Comparison of ENCODE assay signal across 25 mouse cellular contexts in the genomic region with DNA sequence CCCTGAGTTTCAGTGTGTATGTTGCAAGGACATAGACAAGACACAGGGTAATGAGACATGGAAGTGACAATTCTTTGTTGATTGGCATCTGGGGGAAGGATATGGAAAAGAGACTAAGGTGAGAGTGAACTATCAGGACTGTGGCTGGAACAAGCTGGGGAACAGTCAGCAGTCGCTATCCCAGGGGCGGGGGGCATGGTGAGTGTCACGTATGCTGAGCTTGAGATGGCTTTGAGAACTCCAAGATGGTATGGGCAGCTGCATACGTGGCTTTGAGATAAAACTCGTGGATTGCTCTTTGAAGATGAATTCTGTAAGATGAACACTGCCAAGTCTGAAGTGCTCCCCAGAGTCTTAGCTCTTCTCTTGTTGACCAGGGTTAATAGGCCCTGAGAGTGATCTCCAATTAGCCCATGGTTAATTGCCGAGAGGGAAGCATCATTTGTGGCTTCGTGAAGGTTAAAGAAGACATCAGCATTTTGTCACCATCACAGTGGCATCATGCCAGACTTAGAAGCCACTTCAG. TPM values are rescaled to one million over a fixed set of nuclear protein-coding genes. Genes with fewer than 3 reads are reported as not detected.
DNase-seq lines count a peak whose midpoint lies in the region; ATAC-seq and TF ChIP-seq lines count a peak whose summit lies in the region.
"Had no signal": no experiment of that assay in that cellular context is flagged by ENCODE, and none has a peak within 500 bp of the region (broad histone marks: within the 10 kb centered on the region; RNA-seq: fewer than 3 reads in every experiment).

No protein-coding gene starts in this region.

- H3K27me3 ChIP-seq in hindbrain, postnatal 0 days (ENCODE audit: insufficient read depth, low read length), result no peaks in the 10 kb centered on the region
- no peaks in the 10 kb centered on the region for H3K27me3 ChIP-seq in hindbrain, embryonic 13.5 days
- no peaks in the 10 kb centered on the region for H3K27me3 ChIP-seq in lung, embryonic 15.5 days
- no peaks in the 10 kb centered on the region for H3K27me3 ChIP-seq in lung, postnatal 0 days (replicated peaks; ENCODE audit: insufficient read depth, low read length)
- H3K27me3 ChIP-seq: embryonic facial prominence, embryonic 13.5 days; embryonic facial prominence, embryonic 15.5 days; forebrain, embryonic 12.5 days had no signal

- DNase-seq in hindbrain, postnatal 0 days (ENCODE audit: low spot score), result peak; percentile 27
- DNase-seq in lung, postnatal 36 days, result no peak
- peak; percentile 36 for DNase-seq in lung, postnatal 0 days (ENCODE audit: low spot score)
- no peak for DNase-seq in lung, postnatal 25 days (ENCODE audit: low spot score)
- DNase-seq in retina, postnatal 1 day, result peak; percentile 24
- DNase-seq in retina, embryonic 14.5 days (ENCODE audit: low spot score), result no peak
- DNase-seq: adrenal gland, adult 2 months; adrenal gland, postnatal 10 days; adrenal gland, postnatal 25 days; cerebellum, adult 11 months; cerebellum, adult 8-10 months; cerebellum, adult 9-11 months; embryo, embryonic 11 days had no signal

- WGBS in hindbrain, postnatal 0 days, result 59% methylated on average over 7 of the region's 7 CpGs
- WGBS in hindbrain, embryonic 13.5 days, result 72% methylated on average over 7 of the region's 7 CpGs
- WGBS in lung, embryonic 15.5 days, result 39% methylated on average over 7 of the region's 7 CpGs
- 34% methylated on average over 7 of the region's 7 CpGs for WGBS in lung, postnatal 0 days

- H3K4me2 ChIP-seq in hindbrain, postnatal 0 days (ENCODE audit: low read depth, low read length), result no peak overlapping the region
- no peak overlapping the region for H3K4me2 ChIP-seq in hindbrain, embryonic 13.5 days
- H3K4me2 ChIP-seq in lung, embryonic 15.5 days, result no peak overlapping the region
- H3K4me2 ChIP-seq in lung, postnatal 0 days (replicated peaks; ENCODE audit: low read depth, low read length), result no peak overlapping the region
- H3K4me2 ChIP-seq: embryonic facial prominence, embryonic 13.5 days; embryonic facial prominence, embryonic 15.5 days; forebrain, embryonic 12.5 days had no signal

- H3K4me1 ChIP-seq in hindbrain, postnatal 0 days (ENCODE audit: insufficient read depth, low read length), result no peaks in the 10 kb centered on the region
- H3K4me1 ChIP-seq in hindbrain, embryonic 13.5 days (replicated peaks), result no peaks in the 10 kb centered on the region
- H3K4me1 ChIP-seq in lung, embryonic 15.5 days, result 0 out of 2 replicates have a peak, but pooled peaks cover 6% of the 10 kb centered on the region
- H3K4me1 ChIP-seq in lung, postnatal 0 days (ENCODE audit: insufficient read depth, low read depth, low read length), result no peaks in the 10 kb centered on the region
- H3K4me1 ChIP-seq: embryonic facial prominence, embryonic 13.5 days; embryonic facial prominence, embryonic 15.5 days; forebrain, embryonic 10.5 days; forebrain, embryonic 12.5 days had no signal

- H3K9me3 ChIP-seq in hindbrain, postnatal 0 days (ENCODE audit: low read length), result no peaks in the 10 kb centered on the region
- no peaks in the 10 kb centered on the region for H3K9me3 ChIP-seq in hindbrain, embryonic 13.5 days
- no peaks in the 10 kb centered on the region for H3K9me3 ChIP-seq in lung, embryonic 15.5 days
- no peaks in the 10 kb centered on the region for H3K9me3 ChIP-seq in lung, postnatal 0 days (ENCODE audit: low read length)
- H3K9me3 ChIP-seq: embryonic facial prominence, embryonic 13.5 days; embryonic facial prominence, embryonic 15.5 days; forebrain, embryonic 10.5 days; forebrain, embryonic 12.5 days had no signal

- no peak overlapping the region for H3K4me3 ChIP-seq in hindbrain, postnatal 0 days (ENCODE audit: low read length)
- H3K4me3 ChIP-seq in hindbrain, embryonic 13.5 days, result no peak overlapping the region
- H3K4me3 ChIP-seq in lung, embryonic 15.5 days, result no peak overlapping the region
- no peak overlapping the region for H3K4me3 ChIP-seq in lung, postnatal 0 days (ENCODE audit: low read depth, low read length)
- H3K4me3 ChIP-seq: embryonic facial prominence, embryonic 13.5 days; embryonic facial prominence, embryonic 15.5 days; erythroblast, embryonic 14.5 days; forebrain, embryonic 10.5 days; forebrain, embryonic 12.5 days had no signal

- H3K9ac ChIP-seq in hindbrain, postnatal 0 days (replicated peaks; ENCODE audit: low read length), result no peak overlapping the region
- no peak overlapping the region for H3K9ac ChIP-seq in hindbrain, embryonic 13.5 days
- no peak overlapping the region for H3K9ac ChIP-seq in lung, embryonic 15.5 days
- H3K9ac ChIP-seq in lung, postnatal 0 days (replicated peaks; ENCODE audit: low read depth), result no peak overlapping the region
- H3K9ac ChIP-seq: embryonic facial prominence, embryonic 13.5 days; embryonic facial prominence, embryonic 15.5 days; forebrain, embryonic 12.5 days had no signal

- no peak for TF ChIP-seq EP300 in lung, postnatal 0 days (IDR thresholded peaks at IDR 0.05)

- ATAC-seq in hindbrain, postnatal 0 days, result no peak
- ATAC-seq in hindbrain, embryonic 13.5 days (ENCODE audit: low FRiP score), result no peak
- ATAC-seq in lung, embryonic 15.5 days (ENCODE audit: borderline replicate concordance, extremely low read depth, low FRiP score, low TSS enrichment), result peak; percentile 78
- ATAC-seq in lung, postnatal 0 days, result peak; percentile 72
- ATAC-seq: forebrain, embryonic 14.5 days; forebrain, embryonic 16.5 days had no signal

- no peak overlapping the region for H3K27ac ChIP-seq in hindbrain, postnatal 0 days
- H3K27ac ChIP-seq in hindbrain, embryonic 13.5 days, result no peak overlapping the region
- peak overlapping the region; percentile 40 for H3K27ac ChIP-seq in lung, embryonic 15.5 days
- H3K27ac ChIP-seq in lung, postnatal 0 days (ENCODE audit: low read length), result no peak overlapping the region
- H3K27ac ChIP-seq: embryonic facial prominence, embryonic 13.5 days; embryonic facial prominence, embryonic 15.5 days; forebrain, embryonic 10.5 days; forebrain, embryonic 12.5 days had no signal

- no peak for TF ChIP-seq CTCF in hindbrain, postnatal 0 days (IDR thresholded peaks at IDR 0.05; ENCODE audit: low read depth)
- no peak for TF ChIP-seq CTCF in lung, postnatal 0 days (IDR thresholded peaks at IDR 0.05)

- no peaks in the 10 kb centered on the region for H3K36me3 ChIP-seq in hindbrain, postnatal 0 days (ENCODE audit: insufficient read depth, low read length)
- no peaks in the 10 kb centered on the region for H3K36me3 ChIP-seq in hindbrain, embryonic 13.5 days
- no peaks in the 10 kb centered on the region for H3K36me3 ChIP-seq in lung, embryonic 15.5 days
- H3K36me3 ChIP-seq in lung, postnatal 0 days (ENCODE audit: insufficient read depth, low read length), result no peaks in the 10 kb centered on the region
- H3K36me3 ChIP-seq: embryonic facial prominence, embryonic 13.5 days; embryonic facial prominence, embryonic 15.5 days; forebrain, embryonic 10.5 days; forebrain, embryonic 12.5 days had no signal

RNA-seq across cellular contexts. Expression of a gene that starts 9.6 kb away (rescaled TPM):
- 19.3 and 28.0 TPM in 2 replicates for total RNA-seq in hindbrain, postnatal 0 days (2014; rRNA removed)
- 13.2 and 14.2 TPM in 2 replicates for polyA plus RNA-seq in hindbrain, postnatal 0 days (2015; fragmentation: Nextera tagmentation; extraction: Ambion mirVana)
- 18.5 and 22.2 TPM in 2 replicates for polyA plus RNA-seq in hindbrain, embryonic 13.5 days (2015; fragmentation: Nextera tagmentation; extraction: Ambion mirVana)
- 12.6 and 20.3 TPM in 2 replicates for polyA plus RNA-seq in lung, embryonic 15.5 days (2015; fragmentation: Nextera tagmentation; extraction: Ambion mirVana)
- 4.8 and 5.9 TPM in 2 replicates for polyA plus RNA-seq in lung, postnatal 0 days (2015; fragmentation: Nextera tagmentation; extraction: Ambion mirVana)
- polyA plus RNA-seq: erythroblast, embryonic 14.5 days had no signal

RNA-seq across cellular contexts. Expression of a gene that starts 29.3 kb away (rescaled TPM):
- total RNA-seq in hindbrain, postnatal 0 days (2014; rRNA removed), result 36.6 and 38.6 TPM in 2 replicates
- 2.8 TPM in 2 replicates for polyA plus RNA-seq in hindbrain, postnatal 0 days (2015; fragmentation: Nextera tagmentation; extraction: Ambion mirVana)
- polyA plus RNA-seq in hindbrain, embryonic 13.5 days (2015; fragmentation: Nextera tagmentation; extraction: Ambion mirVana), result 1.2 and 1.9 TPM in 2 replicates
- 1.1 and 1.8 TPM in 2 replicates for polyA plus RNA-seq in lung, embryonic 15.5 days (2015; fragmentation: Nextera tagmentation; extraction: Ambion mirVana)
- polyA plus RNA-seq in lung, postnatal 0 days (2015; fragmentation: Nextera tagmentation; extraction: Ambion mirVana), result 0.66 and 0.69 TPM in 2 replicates
- total RNA-seq: common myeloid progenitor, adult 5-6 weeks; MEL had no signal
- polyA plus RNA-seq: C2C12; erythroblast, embryonic 14.5 days; forebrain, embryonic 10.5 days had no signal

Comparison
In these comparisons a context has a peak if more than half of its experiments do, and no peak if none do; other contexts are left out.
1. DNase-seq: peak in hindbrain, postnatal 0 days (single experiment), lung, postnatal 0 days (single experiment) and retina, postnatal 1 day (single experiment); none in lung, postnatal 36 days (single experiment), lung, postnatal 25 days (single experiment) and retina, embryonic 14.5 days (single experiment).
2. ATAC-seq: peak in lung, embryonic 15.5 days (single experiment) and lung, postnatal 0 days (single experiment); none in hindbrain, postnatal 0 days (single experiment) and hindbrain, embryonic 13.5 days (single experiment).